Mouse (Mus musculus) common myeloid progenitor, adult 5-6 weeks (primary cell): Measurements from ENCODE around the gene Btbd19. TPM values are rescaled to one million over a fixed set of nuclear protein-coding genes. Genes with fewer than 3 reads are reported as not detected.

Experiments used
- ATAC-seq: replicated peaks from 2 replicates; pipeline ENCODE4 v1.8.0; 2016; ENCODE audit warnings: low read depth, mild to moderate bottlenecking, moderate TSS enrichment, inconsistent platforms; ENCODE audit not compliant: poor library complexity, severe bottlenecking
- total RNA-seq: library from RNA; stranded (forward); fragments of 200-1000, 187-1606 nt; gene quantifications from 2 replicates; pipeline ENCODE4 v1.2.3, GENCODE M21; 2017

Gene Btbd19
- total RNA-seq, 1 experiment from 2014 or later, result 7.8 TPM

- ATAC-seq, result no peak
Observed at GRCm38 (mm10) chr4:117071183-117071582, 54.3 kb downstream of the Btbd19 start.

DNA sequence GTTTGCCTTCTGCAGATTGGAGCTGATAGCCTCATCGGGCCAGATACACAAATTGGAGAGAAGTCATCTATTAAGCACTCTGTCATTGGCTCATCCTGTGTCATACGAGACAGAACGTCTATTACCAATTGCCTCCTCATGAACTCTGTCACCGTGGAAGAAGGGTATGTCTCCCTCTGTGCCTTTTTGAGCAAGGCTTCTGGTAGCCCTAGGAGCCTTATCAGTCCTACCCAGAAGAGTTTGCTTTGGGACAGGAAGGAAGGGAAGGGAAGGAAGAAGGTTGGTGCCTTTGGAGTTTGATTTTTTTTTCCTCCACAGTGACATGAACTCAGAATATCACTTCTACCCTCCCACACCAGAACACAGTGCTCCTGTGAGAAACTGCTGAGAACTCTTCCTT, 54.9 kb downstream of the Btbd19 start:
- ATAC-seq, result peak; percentile 65

GRCm38 (mm10) chr4:117069647-117070046, 55.9 kb downstream of the Btbd19 start:
- ATAC-seq, result no peak

Other genes with a start within 250 kb of the Btbd19 start
- 0.09 and 0.39 TPM in 2 replicates for gene Zswim5, start 248.3 kb downstream of the Btbd19 start, total RNA-seq
- 69.2 and 87.5 TPM in 2 replicates for gene Urod, start 131.3 kb downstream of the Btbd19 start, total RNA-seq
- 11.0 and 13.2 TPM in 2 replicates for gene Hectd3, start 130.4 kb downstream of the Btbd19 start, total RNA-seq
- 41.6 and 48.6 TPM in 2 replicates for gene Eif2b3, start 106.3 kb downstream of the Btbd19 start, total RNA-seq
- gene Ptch2, start 29.6 kb downstream of the Btbd19 start, total RNA-seq, result not detected in 2 replicates
- gene Tctex1d4, start 1.1 kb upstream of the Btbd19 start, total RNA-seq, result not detected in 2 replicates
- 2.9 and 3.9 TPM in 2 replicates for gene Plk3, start 8.2 kb upstream of the Btbd19 start, total RNA-seq
- gene Rps8, start 30.5 kb upstream of the Btbd19 start, total RNA-seq, result 1,886 and 2,148 TPM in 2 replicates
- gene Kif2c, start 56.9 kb upstream of the Btbd19 start, total RNA-seq, result 33.7 and 40.7 TPM in 2 replicates
- not detected in 2 replicates for gene Tmem53, start 126.2 kb upstream of the Btbd19 start, total RNA-seq
- not detected in 2 replicates for gene Armh1, start 126.4 kb upstream of the Btbd19 start, total RNA-seq